Mouse (Mus musculus): ENCODE data around the gene Sun2.

The Sun2 gene

GRCm38 (mm10) chr15:79688268-79688956 is 53.9 kb downstream of the Sun2 start:
- intact Hi-C loops (cut with DNase I), result loop anchor here (5.0 kb wide), 1 partner anchor 54 kb away; the partner anchor contains the start of gene Sun2

GRCm38 (mm10) chr15:79687646-79688267 is 54.6 kb downstream of the Sun2 start, which contains the start of gene Josd1:
TSS of gene Josd1 (minus strand) at chr15:79687919.
- intact Hi-C loops (cut with DNase I), result loop anchor here (5.0 kb wide), 1 partner anchor 55 kb away; the partner anchor contains the start of gene Sun2

GRCm38 (mm10) chr15:79687175-79687574 is 55.2 kb downstream of the Sun2 start:
- intact Hi-C loops (cut with DNase I), result loop anchor here (5.0 kb wide), 1 partner anchor 55 kb away; the partner anchor contains the start of gene Sun2

- intact Hi-C loops (cut with DNase I), result loop anchor here (5.0 kb wide), 1 partner anchor 56 kb away; the partner anchor contains the start of gene Sun2
Observed at GRCm38 (mm10) chr15:79686046-79686869, 56.1 kb downstream of the Sun2 start.

GRCm38 (mm10) chr15:79685141-79685641 is 57.1 kb downstream of the Sun2 start:
- intact Hi-C loops (cut with DNase I), result loop anchor here (5.0 kb wide), 1 partner anchor 57 kb away; the partner anchor contains the start of gene Sun2

- intact Hi-C loops (cut with DNase I), result loop anchor here (5.0 kb wide), 1 partner anchor 58 kb away; the partner anchor contains the start of gene Sun2
Observed at GRCm38 (mm10) chr15:79684616-79685015, 57.7 kb downstream of the Sun2 start.

GRCm38 (mm10) chr15:79683707-79684465 is 58.5 kb downstream of the Sun2 start:
- intact Hi-C loops (cut with DNase I), result no loop called here

- intact Hi-C loops (cut with DNase I), result no loop called here
Observed at GRCm38 (mm10) chr15:79683146-79683545, 59.2 kb downstream of the Sun2 start.

- intact Hi-C loops (cut with DNase I), result no loop called here
Observed at GRCm38 (mm10) chr15:79681973-79682372, 60.4 kb downstream of the Sun2 start.

GRCm38 (mm10) chr15:79677936-79678335 is 64.4 kb downstream of the Sun2 start:
- intact Hi-C loops (cut with DNase I), result no loop called here

Measured in adrenal gland (tissue).